Mouse (Mus musculus) CD4-positive helper T cell, adult 2 months (primary cell): Measurements from ENCODE around the gene Gpat3.
A peak's percentile ranks its signal among the peaks of the same experiment; 100 is the strongest.

Experiments
- DNase-seq: peaks from one replicate; pipeline ENCODE4 v3.0.0-alpha.2; 2012; ENCODE audit warnings: low read depth, missing footprints, low spot score

Gene Gpat3

GRCm38 (mm10) chr5:100860417-100861053, 15.0 kb downstream of the Gpat3 start:
- DNase-seq, result no peak

DNA sequence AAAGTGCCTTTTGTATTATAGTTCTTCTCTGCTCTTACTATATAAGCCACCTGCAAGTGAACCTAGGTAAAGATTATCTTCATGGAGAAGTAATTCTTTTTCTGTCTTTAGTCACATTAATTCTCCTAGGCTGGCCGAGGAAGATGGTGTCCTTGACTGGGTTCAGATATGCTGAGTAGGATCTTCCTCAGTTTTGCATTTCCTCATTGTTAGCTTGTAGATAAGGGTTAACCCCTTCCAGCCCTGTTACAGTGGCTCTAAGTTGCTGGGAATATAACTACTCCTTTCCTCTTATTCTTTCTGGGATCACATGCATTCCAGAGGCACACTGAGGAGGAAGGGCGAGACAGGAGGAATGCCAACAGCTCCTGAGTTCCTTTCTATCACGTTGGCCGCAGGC, 15.6 kb downstream of the Gpat3 start:
- DNase-seq, result no peak

DNA sequence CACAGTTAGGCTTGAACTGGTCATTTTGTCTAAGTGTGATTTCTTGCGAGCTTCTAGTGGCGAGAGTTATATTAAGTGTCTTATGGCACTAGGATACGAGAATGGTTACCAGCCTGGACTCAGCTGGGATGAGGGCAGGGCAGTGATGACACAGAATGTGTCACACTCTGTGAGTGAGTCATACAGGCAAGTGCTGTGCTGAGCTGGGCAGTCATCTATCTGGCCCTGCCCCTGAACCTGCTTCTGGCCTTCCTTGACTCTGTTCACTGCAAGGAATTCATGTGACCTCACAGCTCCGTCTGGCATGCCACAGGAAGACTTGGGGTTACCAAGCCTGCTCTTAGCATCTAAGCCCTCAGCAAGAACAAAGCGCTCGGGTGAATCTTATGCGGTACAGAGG, 16.3 kb downstream of the Gpat3 start:
- DNase-seq, result no peak

DNA sequence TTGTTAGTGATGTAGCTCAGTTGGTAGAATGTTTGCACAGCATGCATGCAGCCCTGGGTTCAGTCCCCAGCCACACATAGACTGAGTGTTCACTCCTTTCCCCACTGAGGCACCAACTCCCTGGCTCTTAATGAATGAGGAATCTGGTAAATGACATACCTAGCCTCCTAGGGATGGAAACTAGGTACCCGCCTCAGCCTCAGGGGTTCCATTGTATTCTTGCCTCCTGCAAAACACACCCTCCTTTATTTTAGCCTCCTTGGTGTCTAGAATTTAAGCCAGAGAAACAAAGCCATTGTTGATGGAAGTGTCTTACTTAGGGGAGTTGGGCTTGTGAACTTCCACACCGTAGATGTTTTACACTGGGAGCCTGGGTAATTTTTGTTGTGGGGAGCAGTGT, 17.6 kb downstream of the Gpat3 start:
- no peak for DNase-seq

GRCm38 (mm10) chr5:100864438-100864837, 18.9 kb downstream of the Gpat3 start:
- no peak for DNase-seq

DNA sequence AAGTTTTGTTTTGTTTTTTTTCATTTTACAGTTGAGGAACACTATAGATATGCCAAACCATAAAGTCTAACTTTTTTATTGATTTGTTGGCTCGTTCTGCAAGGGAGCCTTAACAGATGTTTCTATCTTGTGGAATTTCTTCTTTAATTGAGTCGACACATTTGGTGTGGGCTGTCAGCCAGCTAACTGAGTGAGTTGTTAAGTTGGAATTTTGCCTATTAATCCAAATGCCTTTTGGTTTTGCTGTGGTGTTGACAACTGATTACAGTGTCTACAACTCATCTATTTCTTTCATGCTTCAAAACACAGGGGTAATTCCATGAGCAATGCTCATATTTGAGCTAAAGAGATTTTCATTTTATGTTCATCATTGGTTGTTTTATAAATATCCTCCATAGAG, 20.7 kb downstream of the Gpat3 start:
- no peak for DNase-seq

- no peak for DNase-seq
Measured at GRCm38 (mm10) chr5:100869197-100869895, 23.8 kb downstream of the Gpat3 start.

DNA sequence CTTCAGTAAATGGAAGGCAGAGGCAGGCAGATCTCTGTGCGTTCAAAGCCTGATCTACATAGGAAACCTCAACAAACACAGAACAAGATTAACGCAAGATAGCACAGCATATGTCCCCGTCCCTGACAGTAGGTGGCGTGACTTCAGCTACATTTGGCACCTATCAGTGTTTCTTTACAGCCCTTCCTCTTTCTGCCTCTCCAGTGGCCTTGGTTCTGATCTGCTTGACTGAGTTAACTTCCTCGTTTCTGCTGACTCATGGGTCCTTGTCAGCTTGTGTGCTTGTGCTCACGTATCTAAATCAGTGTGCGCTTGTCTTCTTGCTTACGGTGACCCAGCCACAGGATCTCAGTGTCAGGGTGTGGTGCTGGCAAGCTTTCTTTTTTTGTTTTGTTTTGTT, 26.5 kb downstream of the Gpat3 start:
- peak; percentile 57 for DNase-seq

DNA sequence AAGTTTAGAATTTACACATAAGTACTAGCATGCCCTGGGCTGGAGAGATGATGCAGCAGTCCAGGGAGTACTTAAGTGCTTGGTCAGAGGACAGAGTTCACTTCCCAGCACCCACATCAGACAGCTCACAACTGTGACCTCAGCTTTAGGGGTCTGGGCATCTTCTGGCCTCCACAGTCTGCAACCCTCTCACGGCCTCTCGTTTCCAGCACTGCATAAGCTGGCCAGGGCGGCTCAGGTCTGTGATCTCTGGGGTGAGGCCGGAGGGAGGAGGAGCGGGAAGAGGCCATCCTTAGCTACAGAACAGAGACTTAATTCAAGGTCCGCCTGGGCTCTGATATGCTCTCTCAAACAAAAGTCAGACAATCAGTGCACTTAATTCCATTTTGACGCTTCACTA, 29.2 kb downstream of the Gpat3 start:
- DNase-seq, result no peak

DNA sequence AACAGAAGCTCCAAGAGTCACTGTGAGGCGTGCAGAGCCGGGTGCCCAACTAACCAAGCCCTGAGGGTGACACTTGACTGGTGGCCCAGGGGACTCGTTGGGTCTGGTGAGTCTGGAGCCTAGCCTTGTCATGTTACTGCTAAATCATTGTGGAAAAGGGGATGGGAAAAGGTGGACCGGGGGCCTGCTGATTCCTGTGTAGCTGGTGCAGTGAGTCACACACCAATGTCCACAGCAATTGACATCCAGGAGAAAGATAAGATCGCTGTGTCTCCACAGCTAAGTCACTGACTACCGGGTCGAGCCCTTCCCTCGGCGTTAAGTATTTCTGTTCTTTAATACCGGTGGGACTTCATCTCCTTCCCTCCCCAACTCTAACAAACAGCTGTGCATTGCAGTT, 29.7 kb downstream of the Gpat3 start:
- DNase-seq, result no peak

- DNase-seq, result no peak
Measured at GRCm38 (mm10) chr5:100877021-100877420, 31.5 kb downstream of the Gpat3 start.

GRCm38 (mm10) chr5:100885216-100885615, 39.7 kb downstream of the Gpat3 start:
- no peak for DNase-seq

GRCm38 (mm10) chr5:100886331-100886988, 40.9 kb downstream of the Gpat3 start:
- peak; percentile 56 for DNase-seq

- no peak for DNase-seq
Measured at GRCm38 (mm10) chr5:100896199-100896598, 50.7 kb downstream of the Gpat3 start.

DNA sequence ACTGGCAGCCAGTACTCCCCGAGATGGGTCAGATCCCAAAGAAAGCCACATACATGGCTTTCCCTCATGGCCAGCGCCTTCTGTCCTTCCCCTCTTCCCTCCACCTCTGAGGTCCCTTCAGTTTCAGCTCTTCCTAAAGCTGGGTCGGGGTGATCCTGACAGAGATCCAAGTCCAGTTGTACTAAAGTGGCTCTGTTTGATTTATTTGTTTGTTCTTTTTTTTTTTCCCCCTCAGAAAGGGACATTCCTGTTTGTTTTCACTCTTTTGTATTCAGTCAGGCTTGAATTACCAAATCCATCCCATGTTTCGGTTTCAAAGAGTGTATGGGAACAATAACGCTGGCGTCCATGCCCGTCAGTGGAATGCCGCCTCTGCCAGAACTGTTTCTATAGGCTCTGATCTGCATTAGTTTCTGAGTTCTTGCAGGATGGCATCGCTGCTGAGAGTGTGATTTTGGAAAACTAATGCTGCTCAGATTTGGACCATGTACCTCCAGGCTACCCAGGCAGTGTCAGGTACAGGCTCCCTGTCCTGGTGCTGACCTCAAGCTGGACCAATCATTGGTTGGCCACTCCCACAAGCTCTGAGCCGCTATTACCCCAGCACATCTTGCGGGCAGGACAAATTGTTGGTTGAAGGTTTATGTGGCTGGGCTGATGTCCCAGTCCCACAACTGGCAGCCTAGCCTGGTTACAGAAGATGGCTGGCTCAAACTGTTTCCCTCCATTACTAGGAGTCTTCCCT, 54.4 kb downstream of the Gpat3 start:
- DNase-seq, result no peak

- DNase-seq, result no peak
Measured at GRCm38 (mm10) chr5:100901046-100901445, 55.5 kb downstream of the Gpat3 start.

- no peak for DNase-seq
Measured at GRCm38 (mm10) chr5:100908478-100908877, 63.0 kb downstream of the Gpat3 start.

DNA sequence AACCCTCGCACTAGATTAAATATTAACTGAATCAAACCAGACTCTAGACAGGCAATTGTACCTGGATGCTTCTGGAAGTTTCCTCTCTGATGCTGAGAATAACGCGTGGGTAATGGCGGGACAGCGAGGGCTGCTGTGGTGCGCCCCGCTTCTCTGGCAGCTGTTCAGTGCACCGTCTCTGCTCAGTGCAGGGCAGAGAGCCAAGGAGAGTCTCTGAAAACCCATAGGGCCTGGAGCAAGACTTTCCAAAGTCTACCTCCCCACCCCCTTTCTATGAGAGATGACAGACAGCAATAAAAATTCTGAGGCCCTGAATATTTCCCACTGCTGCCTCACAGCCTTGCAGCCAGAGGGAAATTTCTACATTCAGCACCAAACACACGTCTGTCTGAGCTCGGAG, 63.4 kb downstream of the Gpat3 start:
- DNase-seq, result no peak

DNA sequence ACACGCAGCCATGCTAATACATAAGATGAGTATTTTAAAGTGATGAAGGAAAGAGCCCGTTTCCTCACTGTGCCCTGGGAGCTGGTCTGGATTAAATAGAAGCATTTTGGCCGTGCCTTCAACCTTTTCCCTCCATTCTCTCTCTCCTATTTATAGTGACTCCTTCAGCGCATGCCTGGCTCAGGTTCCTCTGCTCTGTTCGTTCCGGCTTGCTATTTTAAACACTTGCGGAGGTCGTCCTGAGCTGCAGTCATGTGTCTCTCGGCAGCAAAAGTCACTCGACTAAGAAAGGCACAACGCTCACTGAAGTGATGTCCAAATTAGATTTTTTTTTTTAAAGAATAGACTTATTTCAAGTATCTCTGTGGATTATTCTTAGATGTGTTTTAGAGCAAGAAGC, 64.2 kb downstream of the Gpat3 start:
- no peak for DNase-seq

DNA sequence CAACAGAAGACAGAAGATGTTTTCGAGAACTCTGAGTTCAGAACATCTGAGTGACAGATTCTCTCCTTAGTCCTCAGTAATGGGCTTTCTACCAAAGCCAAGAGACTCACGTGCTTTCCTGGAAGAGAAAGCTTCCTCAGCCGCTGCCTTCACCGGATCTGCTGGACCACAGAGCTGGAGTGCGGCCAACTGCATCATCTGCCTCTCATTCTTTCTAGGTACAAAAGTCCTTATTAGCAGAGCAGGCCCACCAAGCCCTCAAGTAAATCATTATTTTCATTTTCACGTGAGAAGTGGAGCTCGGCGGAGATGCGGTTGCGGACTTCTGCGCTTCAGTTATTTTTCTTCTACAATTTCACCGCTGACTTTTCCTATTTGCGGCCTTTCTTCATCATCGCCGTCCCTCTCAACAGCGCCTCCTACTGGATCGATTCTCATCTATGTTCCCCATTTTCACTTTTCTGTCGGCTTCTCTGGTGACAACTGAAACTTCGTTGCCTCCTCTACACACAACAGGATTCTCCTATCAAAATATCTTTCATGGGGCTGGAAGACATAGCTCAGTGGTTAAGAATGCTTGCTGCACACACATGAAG, 66.1 kb downstream of the Gpat3 start:
- peak; percentile 63 for DNase-seq

DNA sequence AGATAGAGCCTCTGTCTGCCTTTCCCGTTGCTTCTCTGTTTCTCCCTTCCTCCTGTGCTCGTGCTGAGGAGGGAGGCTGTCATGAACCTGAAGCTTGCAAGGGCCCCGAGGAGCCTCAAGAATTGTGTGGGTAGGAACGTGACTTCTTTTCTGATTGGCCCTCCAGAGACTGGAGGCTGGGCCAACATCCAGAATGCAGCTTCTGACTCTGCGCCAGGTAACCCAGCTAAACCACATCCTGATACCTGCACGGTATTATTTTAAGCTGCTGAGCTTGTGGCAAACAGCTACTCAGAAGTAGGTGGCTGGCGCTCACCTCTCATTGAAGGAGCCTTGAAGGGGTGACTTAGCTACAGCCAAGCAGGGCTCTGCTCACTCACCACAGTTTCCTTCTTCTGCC, 66.9 kb downstream of the Gpat3 start:
- peak; percentile 86 for DNase-seq

DNA sequence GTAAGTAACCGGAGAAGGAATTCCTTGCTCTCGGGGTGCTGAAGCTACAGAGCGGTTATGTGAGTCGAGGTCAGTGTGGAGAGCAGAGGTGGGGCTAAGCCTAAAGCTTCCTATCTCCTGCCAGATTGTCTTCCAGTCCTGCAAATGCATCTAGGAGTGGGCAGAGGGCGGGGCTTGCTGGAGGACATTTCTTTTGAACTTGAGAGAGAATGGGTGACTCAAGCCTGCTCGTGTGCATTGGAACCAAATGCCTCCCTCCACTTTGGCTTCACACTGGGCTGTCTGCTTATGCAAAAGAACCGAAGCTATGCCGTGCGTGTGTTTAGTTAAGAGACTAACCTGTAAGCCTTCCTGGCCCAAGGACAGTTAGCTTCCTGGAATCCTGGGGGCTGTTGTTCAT, 67.8 kb downstream of the Gpat3 start:
- peak; percentile 11 for DNase-seq
